ENCODE assay signal across 9 mouse cellular contexts in genomic region chr9:8901013-8901646, GRCm38 (mm10). TPM values are rescaled to one million over a fixed set of nuclear protein-coding genes. Genes with fewer than 3 reads are reported as not detected.
DNase-seq lines count a peak whose midpoint lies in the region; ATAC-seq and TF ChIP-seq lines count a peak whose summit lies in the region.
"Had no signal": no experiment of that assay in that cellular context is flagged by ENCODE, and none has a peak within 500 bp of the region (broad histone marks: within the 10 kb centered on the region; RNA-seq: fewer than 3 reads in every experiment).

No protein-coding gene starts in this region.

- TF ChIP-seq POLR2A in lung, adult 2 months (IDR thresholded peaks at IDR 0.05; ENCODE audit: borderline replicate concordance, extremely low read depth, low read depth, low read length): no peak

- no peaks in the 10 kb centered on the region for H3K4me1 ChIP-seq in lung, adult 2 months (ENCODE audit: control insufficient read depth, insufficient read depth, low read length)
- peaks cover 25% of the 10 kb centered on the region for H3K4me1 ChIP-seq in heart, embryonic 13.5 days
- peaks cover 5% of the 10 kb centered on the region for H3K4me1 ChIP-seq in liver, postnatal 0 days (ENCODE audit: insufficient read depth)

- H3K4me3 ChIP-seq in lung, adult 2 months (replicated peaks; ENCODE audit: extremely low read depth, low read depth, low read length): peak overlapping the region; percentile 53
- H3K4me3 ChIP-seq in heart, embryonic 13.5 days: peak overlapping the region; percentile 59
- H3K4me3 ChIP-seq in liver, postnatal 0 days (ENCODE audit: low read depth, low read length): peak overlapping the region; percentile 27

- 2% methylated on average over 35 of the region's 36 CpGs for WGBS in lung, adult 2 months
- WGBS in heart, embryonic 13.5 days: under 1% methylated on average over 36 of the region's 36 CpGs
- WGBS in liver, postnatal 0 days (ENCODE audit: insufficient replicate concordance): 1% methylated on average over 35 of the region's 36 CpGs

- H3K36me3 ChIP-seq in heart, embryonic 13.5 days: no peaks in the 10 kb centered on the region
- H3K36me3 ChIP-seq in liver, postnatal 0 days (replicated peaks; ENCODE audit: insufficient read depth, low read length): no peaks in the 10 kb centered on the region

- no peak for TF ChIP-seq CTCF in lung, adult 2 months (IDR thresholded peaks at IDR 0.05; ENCODE audit: insufficient read depth, low read length)
- TF ChIP-seq CTCF in liver, postnatal 0 days (IDR thresholded peaks at IDR 0.05; ENCODE audit: low read depth): no peak

- no peak overlapping the region for H3K27ac ChIP-seq in heart, embryonic 13.5 days (replicated peaks)
- H3K27ac ChIP-seq in liver, postnatal 0 days (ENCODE audit: low read depth): no peak overlapping the region

- ATAC-seq in heart, embryonic 13.5 days (ENCODE audit: extremely low read depth, insufficient number of reproducible peaks, low FRiP score, low TSS enrichment): no peak
- ATAC-seq in liver, postnatal 0 days: no peak

- peaks cover 79% of the 10 kb centered on the region for H3K27me3 ChIP-seq in heart, embryonic 13.5 days (replicated peaks)
- peaks cover 38% of the 10 kb centered on the region for H3K27me3 ChIP-seq in liver, postnatal 0 days (ENCODE audit: insufficient read depth, low read length)

- H3K9me3 ChIP-seq in heart, embryonic 13.5 days: no peaks in the 10 kb centered on the region
- H3K9me3 ChIP-seq in liver, postnatal 0 days (ENCODE audit: low read length): no peaks in the 10 kb centered on the region

- no peak for TF ChIP-seq EP300 in liver, postnatal 0 days (IDR thresholded peaks at IDR 0.05; ENCODE audit: low read depth)

- peak overlapping the region; percentile 95 for H3K4me2 ChIP-seq in heart, embryonic 13.5 days
- H3K4me2 ChIP-seq in liver, postnatal 0 days (ENCODE audit: low read depth, low read length): peak overlapping the region; percentile 61

- peak overlapping the region; percentile 69 for H3K9ac ChIP-seq in heart, embryonic 13.5 days
- H3K9ac ChIP-seq in liver, postnatal 0 days (replicated peaks): no peak overlapping the region

- DNase-seq in lung, adult 2 months: peak; percentile 8
- DNase-seq in lung, postnatal 25 days (ENCODE audit: low spot score): no peak
- peak; percentile 49 for DNase-seq in embryo, embryonic 10 days (ENCODE audit: low spot score)
- DNase-seq in kidney, postnatal 25 days: peak; percentile 4 to 44
- DNase-seq in liver, postnatal 0 days: peak; percentile 15
- peak; percentile 38 for DNase-seq in ovary, postnatal 36 days (ENCODE audit: low spot score)
- DNase-seq in thymus, adult 18-20 months: no peak

RNA-seq across cellular contexts. Expression of gene Pgr, which starts 1.5 kb away (rescaled TPM):
- 1.9 and 2.2 TPM in 2 replicates for polyA plus RNA-seq in lung, adult 2 months (2012; rRNA removed)
- polyA plus RNA-seq in heart, embryonic 13.5 days (2015; fragmentation: Nextera tagmentation; extraction: Ambion mirVana): 0.05 TPM in 1 of 2 replicates, not detected in the other
- not detected in 2 replicates for polyA plus RNA-seq in liver, postnatal 0 days (2015; fragmentation: Nextera tagmentation; extraction: Ambion mirVana)
- polyA plus RNA-seq: Patski had no signal

Comparison
In these comparisons a context has a peak if more than half of its experiments do, and no peak if none do; other contexts are left out.
1. DNase-seq: peak in lung, adult 2 months (single experiment), embryo, embryonic 10 days (single experiment), kidney, postnatal 25 days (2 of 2), liver, postnatal 0 days (single experiment) and ovary, postnatal 36 days (single experiment); none in lung, postnatal 25 days (single experiment) and thymus, adult 18-20 months (0 of 2).
2. Peak in every context shown above with its lines, with median percentiles within 50 percentile points of each other: H3K4me3 ChIP-seq.